Mouse (Mus musculus) heart, adult 2 months (tissue): ENCODE results near the gene Ttll10. TPM values are rescaled to one million over a fixed set of nuclear protein-coding genes. Genes with fewer than 3 reads are reported as not detected.
A peak's percentile ranks its signal among the peaks of the same experiment; 100 is the strongest.

Source experiments
- DNase-seq, 2 experiments: peaks; one replicate each; pipeline ENCODE4 v3.0.0; 2021
- H3K27ac ChIP-seq: fragments of 200-600 bp; 2 replicates; pipeline ENCODE4 v1.8.1; 2022
- H3K27me3 ChIP-seq: fragments of 200-500 bp; 2 replicates; pipeline ENCODE4 v1.6.1; 2012; ENCODE audit warnings: mild to moderate bottlenecking, low read length, inconsistent platforms, mixed read lengths; ENCODE audit not compliant: control insufficient read depth, insufficient read depth
- H3K36me3 ChIP-seq: fragments of 200-500 bp; 2 replicates; pipeline ENCODE4 v1.6.1; 2012; ENCODE audit warnings: low read length, inconsistent platforms; ENCODE audit not compliant: control insufficient read depth, insufficient read depth
- H3K4me1 ChIP-seq: fragments of 200-500 bp; 2 replicates; pipeline ENCODE4 v1.6.1; 2011; ENCODE audit warnings: low read length; ENCODE audit not compliant: control insufficient read depth, insufficient read depth
- H3K4me3 ChIP-seq: fragments of 200-600 bp; 2 replicates; pipeline ENCODE4 v1.8.1; 2022
- H3K79me2 ChIP-seq: fragments of 200-500 bp; replicated peaks from 2 replicates; pipeline ENCODE4 v1.6.1; 2012; ENCODE audit warnings: mild to moderate bottlenecking, inconsistent platforms, low read length, moderate library complexity, mixed read lengths; ENCODE audit not compliant: control insufficient read depth, insufficient read depth
- H3K9ac ChIP-seq: fragments of 200-500 bp; 2 replicates; pipeline ENCODE4 v1.6.1; 2012; ENCODE audit warnings: low read depth, mild to moderate bottlenecking, control low read depth, inconsistent platforms, low read length, mixed read lengths
- CTCF ChIP-seq: fragments of 200-600 bp; IDR thresholded peaks from 2 replicates; pipeline ENCODE4 v1.8.1; 2022; ENCODE audit warnings: antibody characterized with exemption, mild to moderate bottlenecking, moderate library complexity
- EP300 ChIP-seq: fragments of 200-500 bp; IDR thresholded peaks from 2 replicates; pipeline ENCODE4 v1.6.1; 2011; ENCODE audit warnings: low read depth, low read length, control low read depth; ENCODE audit not compliant: insufficient read depth
- POLR2A ChIP-seq: fragments of 200-500 bp; IDR thresholded peaks from 2 replicates; pipeline ENCODE4 v1.6.1; 2011; ENCODE audit warnings: mild to moderate bottlenecking, low read depth, low read length, control low read depth; ENCODE audit not compliant: insufficient read depth
- WGBS: fragments of 180-500 bp; shearing (Covaris S2); methylation state at CpG from one replicate; pipeline ENCODE4 v1.1.7; 2018; 5-methylcytosine and 5-hydroxymethylcytosine counted together
- intact Hi-C: fragments of 180-260 bp; cut with DNase I; formaldehyde crosslinking; loops from one replicate; pipeline ENCODE4 v1.15.1; 2025
- polyA plus RNA-seq: library from polyadenylated mRNA; depleted of rRNA; stranded (reverse); fragments of >200 nt; gene quantifications from 2 replicates; pipeline ENCODE4 v1.2.3, GENCODE M21; 2012
- total RNA-seq, 2 experiments: library from RNA; stranded (reverse); gene quantifications; 2 replicates each; pipeline ENCODE4 v1.2.3; 2021

The Ttll10 gene
- total and polyA plus RNA-seq, 3 experiments: 1.1 TPM; not detected in 2

DNA sequence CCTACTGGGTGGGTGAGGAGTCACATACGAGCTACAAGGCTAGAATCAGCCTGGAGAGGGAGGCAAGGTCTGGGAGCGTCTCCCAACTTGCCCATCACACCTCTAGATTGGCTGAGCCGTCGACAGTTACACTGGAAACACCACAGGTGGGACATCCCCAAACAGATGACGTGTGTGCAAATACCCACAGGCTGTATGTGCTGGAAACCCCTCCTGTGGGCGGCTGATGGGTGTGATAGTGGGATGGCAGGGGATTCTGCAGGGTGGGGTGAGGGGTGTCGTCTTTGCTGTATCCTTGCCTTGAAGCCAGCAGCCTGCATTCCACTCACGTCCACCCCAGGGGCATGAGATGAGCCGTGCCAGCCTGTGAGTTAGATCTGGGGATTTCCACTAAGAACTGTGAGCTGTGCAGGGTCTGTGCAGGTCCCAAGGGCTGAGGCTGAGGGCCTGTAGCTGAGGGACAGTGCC is 28.5 kb downstream of the Ttll10 start:
- H3K4me3 ChIP-seq: peak overlapping the region; percentile 72
- H3K27ac ChIP-seq: peak overlapping the region; percentile 82
- intact Hi-C loops: loop anchor here (5.0 kb wide), 1 partner anchor 38 kb away; the partner anchor contains the start of genes B3galt6 and Sdf4
- peaks cover 17% of the 10 kb centered on the region for H3K4me1 ChIP-seq
- H3K27me3 ChIP-seq: no peaks in the 10 kb centered on the region
- no peak for DNase-seq
- TF ChIP-seq EP300: no peak
- TF ChIP-seq POLR2A: no peak
- no peak for TF ChIP-seq CTCF
- no peaks in the 10 kb centered on the region for H3K79me2 ChIP-seq
- 45% methylated on average over 9 of the region's 9 CpGs for WGBS
- H3K36me3 ChIP-seq: no peaks in the 10 kb centered on the region
- peak overlapping the region; percentile 71 for H3K9ac ChIP-seq

DNA sequence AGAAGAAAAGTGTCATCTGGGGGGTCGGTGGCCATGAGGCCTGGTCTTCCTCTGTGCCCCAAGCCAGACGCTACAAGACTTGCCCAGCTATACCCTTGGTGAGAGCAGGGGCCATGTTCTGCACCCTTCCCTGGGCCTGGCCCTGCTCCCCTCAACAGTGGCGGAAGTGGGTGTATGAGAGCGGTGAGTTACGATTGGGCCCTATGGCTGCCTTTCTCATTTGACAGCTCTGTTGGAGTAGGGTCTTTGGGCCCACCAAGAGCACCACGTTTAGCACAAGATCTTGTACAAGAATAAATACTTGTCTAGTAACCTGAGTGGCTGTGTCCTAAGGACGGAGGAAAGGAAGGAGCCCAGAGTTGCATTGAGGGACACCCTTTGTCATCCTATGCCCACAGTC is 30.6 kb downstream of the Ttll10 start:
- 95% methylated on average over 7 of the region's 7 CpGs for WGBS
- peaks cover 17% of the 10 kb centered on the region for H3K4me1 ChIP-seq

GRCm38 (mm10) chr4:156026013-156026412 is 33.2 kb downstream of the Ttll10 start, which contains the start of gene Tnfrsf18:
Gene Tnfrsf18 (plus strand): TSS chr4:156026164.
- WGBS: 16% methylated on average over 4 of the region's 4 CpGs
- no peak within 1 kb of the TSS for H3K27ac ChIP-seq
- H3K36me3 ChIP-seq: no peaks in the 10 kb centered on the region
- H3K9ac ChIP-seq: no peak within 1 kb of the TSS
- DNase-seq: peak; percentile 48 to 61
- H3K79me2 ChIP-seq: no peaks in the 10 kb centered on the region
- intact Hi-C loops: loop anchor here (10.0 kb wide), 1 partner anchor 79 kb away; the partner anchor contains the start of gene 9430015G10Rik
- TF ChIP-seq EP300 (no peak), POLR2A (0 out of 2 replicates have a peak, but pooled peaks have one; percentile 19), CTCF (peak; percentile 52)
- no peaks in the 10 kb centered on the region for H3K27me3 ChIP-seq
- H3K4me3 ChIP-seq: no peak within 1 kb of the TSS
- H3K4me1 ChIP-seq: peaks cover 5% of the 10 kb centered on the region

More for the DNA sequence above, 30.6 kb downstream of the Ttll10 start:
- no peak overlapping the region for H3K9ac ChIP-seq
- TF ChIP-seq POLR2A (no peak), CTCF (no peak), EP300 (no peak)
- intact Hi-C loops: loop anchor here (10.0 kb wide), 1 partner anchor 76 kb away; the partner anchor contains the start of gene 9430015G10Rik
- H3K27ac ChIP-seq: no peak overlapping the region
- no peaks in the 10 kb centered on the region for H3K27me3 ChIP-seq
- no peak overlapping the region for H3K4me3 ChIP-seq
- no peak for DNase-seq
- H3K79me2 ChIP-seq: no peaks in the 10 kb centered on the region
- H3K36me3 ChIP-seq: no peaks in the 10 kb centered on the region

DNA sequence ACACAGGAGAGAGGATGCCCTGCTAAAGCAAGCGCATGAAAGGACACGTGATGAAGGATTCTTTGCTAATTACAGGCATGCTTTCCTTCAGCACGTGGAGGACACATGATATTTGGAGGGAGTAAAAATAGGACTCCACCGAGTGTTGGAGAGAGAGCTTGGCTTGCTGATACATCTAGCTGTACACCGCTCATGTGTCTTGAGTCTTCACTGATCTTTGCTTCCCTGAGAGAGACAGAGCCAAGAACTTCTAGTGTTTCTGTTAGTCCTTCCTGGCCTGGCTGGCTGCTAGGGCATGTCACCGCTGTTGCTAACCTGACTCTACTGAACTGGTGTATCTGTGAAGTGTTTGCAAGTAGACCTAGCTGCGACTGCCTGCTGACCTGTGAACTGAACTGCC is 35.0 kb downstream of the Ttll10 start:
- WGBS: 69% methylated on average over 7 of the region's 7 CpGs

DNA sequence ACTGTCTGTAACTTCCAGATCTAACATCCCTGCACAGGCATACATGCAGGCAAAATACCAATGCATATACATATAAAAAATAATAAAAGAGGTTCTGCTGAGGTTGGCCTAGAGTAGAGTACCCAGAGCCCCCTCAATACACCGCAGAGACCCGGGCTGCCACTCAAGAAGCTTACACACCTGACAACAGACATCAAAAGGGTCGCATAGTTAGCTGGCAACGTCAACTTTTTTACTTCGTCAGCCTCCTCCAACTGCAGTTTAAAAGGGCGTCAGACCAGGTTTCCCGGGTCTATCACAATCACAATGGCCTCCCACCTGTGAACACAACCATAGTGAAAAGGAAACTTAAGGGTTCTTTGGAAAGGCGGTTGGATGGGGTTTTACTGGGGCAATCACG is 35.7 kb downstream of the Ttll10 start:
- Histone ChIP-seq H3K27ac (no peak overlapping the region), H3K36me3 (no peaks in the 10 kb centered on the region), H3K27me3 (no peaks in the 10 kb centered on the region), H3K79me2 (no peaks in the 10 kb centered on the region), H3K4me1 (peaks cover 3% of the 10 kb centered on the region; the same call in 1 of the 2 replicates), H3K9ac (no peak overlapping the region), H3K4me3 (no peak overlapping the region)
- WGBS: 87% methylated on average over 9 of the region's 9 CpGs
- intact Hi-C loops: loop anchor here (10.0 kb wide), 1 partner anchor 81 kb away; the partner anchor contains the start of gene 9430015G10Rik
- DNase-seq: no peak
- TF ChIP-seq POLR2A: no peak
- no peak for TF ChIP-seq CTCF
- TF ChIP-seq EP300: no peak

More for the DNA sequence above, 35.0 kb downstream of the Ttll10 start:
- H3K27ac ChIP-seq: peak overlapping the region; percentile 54
- peak in 1 of 2 experiments; percentile 41 for DNase-seq
- no peak overlapping the region for H3K4me3 ChIP-seq
- no peaks in the 10 kb centered on the region for H3K27me3 ChIP-seq
- no peak overlapping the region for H3K9ac ChIP-seq
- no peaks in the 10 kb centered on the region for H3K79me2 ChIP-seq
- H3K4me1 ChIP-seq: peaks cover 3% of the 10 kb centered on the region; the same call in 1 of the 2 replicates
- intact Hi-C loops: loop anchor here (10.0 kb wide), 1 partner anchor 81 kb away; the partner anchor contains the start of gene 9430015G10Rik
- H3K36me3 ChIP-seq: no peaks in the 10 kb centered on the region
- no peak for TF ChIP-seq CTCF
- peak; percentile 37; the same call in 1 of the 2 replicates for TF ChIP-seq EP300

- no peak for DNase-seq
- Histone ChIP-seq H3K4me1 (peaks cover 3% of the 10 kb centered on the region; the same call in 1 of the 2 replicates), H3K79me2 (no peaks in the 10 kb centered on the region), H3K9ac (no peak overlapping the region), H3K36me3 (no peaks in the 10 kb centered on the region), H3K27ac (no peak overlapping the region), H3K4me3 (no peak overlapping the region), H3K27me3 (no peaks in the 10 kb centered on the region)
- TF ChIP-seq EP300: no peak
- TF ChIP-seq CTCF: no peak
- no peak for TF ChIP-seq POLR2A
- intact Hi-C loops: loop anchor here (10.0 kb wide), 1 partner anchor 83 kb away; the partner anchor contains the start of gene 9430015G10Rik
- 42% methylated on average over 9 of the region's 9 CpGs for WGBS
Measured at GRCm38 (mm10) chr4:156021942-156022419, 37.2 kb downstream of the Ttll10 start.
